Mouse (Mus musculus) regulatory T cell (primary cell): ENCODE measurements around the gene Ski.

Source experiments
- in situ Hi-C: fragments of 300-600 bp; cut with MboI, MseI; formaldehyde crosslinking; loops from one replicate; pipeline ENCODE4 v1.15.1; 2025; ENCODE audit warnings: high pct_unique_total_duplicates

The Ski gene

DNA sequence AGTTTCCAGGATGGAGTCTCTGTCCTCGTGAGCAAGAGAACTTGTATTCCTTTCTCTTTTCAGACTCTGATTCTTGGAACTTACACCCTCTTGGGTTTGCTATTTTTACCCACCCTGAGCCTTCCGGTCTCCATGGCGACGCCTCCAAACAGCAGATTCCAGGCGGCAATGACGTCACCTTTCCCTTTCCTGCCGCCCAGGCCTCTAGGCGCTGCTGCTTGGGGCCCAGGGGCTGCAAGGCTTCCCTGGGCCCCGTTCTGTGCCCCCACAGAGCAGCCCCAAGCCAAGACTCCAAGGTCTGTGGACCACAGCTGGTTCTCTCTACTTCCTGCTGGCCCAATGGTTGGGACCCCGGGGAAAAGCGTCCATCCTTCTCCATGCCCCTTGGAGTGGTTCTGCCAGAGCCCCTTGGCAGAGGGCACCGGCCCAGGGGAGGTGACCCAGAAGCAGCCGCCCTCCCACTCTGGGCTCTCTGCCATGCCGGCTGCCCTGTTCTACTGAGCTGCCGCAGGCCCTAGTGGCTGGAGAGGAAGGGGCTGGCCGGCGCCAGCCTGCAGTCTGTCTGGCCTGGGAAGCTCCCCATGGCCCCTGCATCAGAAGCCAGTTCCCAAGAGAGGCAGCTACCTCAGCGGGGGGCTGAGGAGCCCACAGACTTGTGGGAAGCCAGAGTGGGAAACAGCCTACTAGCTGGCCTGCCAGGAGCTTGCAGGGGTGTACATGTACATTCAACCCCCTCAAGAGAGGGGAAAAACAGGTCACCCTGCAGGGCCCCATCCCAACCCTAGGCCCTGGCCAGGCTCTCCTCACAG, 13.1 kb upstream of the Ski start:
- in situ Hi-C loops, result loop anchor here (5.0 kb wide), 1 partner anchor 52 kb away; no protein-coding TSS in a partner anchor

DNA sequence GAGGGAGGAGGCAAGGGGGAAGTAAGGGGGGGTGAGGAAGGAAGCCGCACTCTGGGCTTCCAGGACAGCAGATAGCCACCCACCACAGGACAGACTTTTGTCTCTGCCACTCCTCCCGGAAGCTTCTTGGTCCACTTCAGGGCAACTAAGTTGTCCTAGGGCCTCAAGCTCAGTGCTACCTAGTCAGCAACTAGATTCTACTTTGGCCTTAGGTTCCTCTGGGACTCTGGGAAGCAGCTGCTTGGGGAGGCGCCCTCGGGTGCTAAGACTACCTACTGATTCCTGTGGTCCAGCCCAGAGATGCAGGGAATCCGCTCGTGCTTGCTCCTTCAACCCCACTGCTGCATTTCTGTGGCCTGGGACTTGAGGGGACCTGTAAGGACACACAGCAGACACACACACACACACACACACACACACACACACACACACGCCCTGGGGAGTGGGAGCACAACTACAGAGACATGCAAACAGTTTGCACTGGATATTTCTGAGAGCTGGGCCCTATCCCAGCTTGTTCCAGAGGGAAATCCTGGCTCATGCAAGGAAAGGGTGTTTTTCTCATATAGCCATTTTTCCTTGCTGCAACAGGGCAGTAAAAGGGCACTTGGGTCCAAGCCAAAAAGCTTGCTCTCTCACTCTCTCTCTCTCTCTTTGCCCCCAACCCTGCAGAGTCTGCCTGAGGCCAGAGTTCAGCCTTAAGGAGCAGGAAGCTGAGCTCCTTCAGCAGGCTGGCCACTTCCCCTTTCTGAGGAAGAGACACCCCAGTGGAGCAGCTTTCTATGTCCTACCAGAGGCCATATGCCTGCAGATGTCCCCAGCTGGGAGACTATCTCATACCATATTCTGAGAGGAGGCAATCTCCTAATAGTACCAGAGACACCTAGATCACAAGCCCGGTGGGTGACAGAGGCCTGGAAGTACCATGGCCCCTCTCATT, 12.2 kb upstream of the Ski start:
- in situ Hi-C loops, result loop anchor here (5.0 kb wide), 1 partner anchor 53 kb away; no protein-coding TSS in a partner anchor

DNA sequence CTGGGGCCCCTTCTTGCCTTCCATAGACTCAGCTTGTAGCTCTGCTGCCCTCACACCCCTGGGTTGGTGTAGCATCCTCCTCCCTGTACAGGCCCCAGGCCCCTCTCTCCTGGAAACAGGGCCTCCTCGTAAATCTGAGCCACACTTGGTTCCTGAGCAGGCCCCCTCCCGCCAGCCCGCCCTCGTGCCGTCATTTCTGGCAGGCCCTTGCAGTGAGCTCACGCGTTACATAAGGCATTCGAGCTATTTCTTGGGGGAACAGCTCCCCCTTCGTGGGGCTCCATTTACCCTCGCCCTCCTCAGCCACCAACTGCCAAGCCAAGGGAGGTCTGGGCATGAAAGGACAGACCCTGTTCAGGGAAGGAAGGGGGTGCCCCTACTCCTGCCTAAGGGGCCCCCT, 11.5 kb upstream of the Ski start:
- in situ Hi-C loops, result no loop called here

DNA sequence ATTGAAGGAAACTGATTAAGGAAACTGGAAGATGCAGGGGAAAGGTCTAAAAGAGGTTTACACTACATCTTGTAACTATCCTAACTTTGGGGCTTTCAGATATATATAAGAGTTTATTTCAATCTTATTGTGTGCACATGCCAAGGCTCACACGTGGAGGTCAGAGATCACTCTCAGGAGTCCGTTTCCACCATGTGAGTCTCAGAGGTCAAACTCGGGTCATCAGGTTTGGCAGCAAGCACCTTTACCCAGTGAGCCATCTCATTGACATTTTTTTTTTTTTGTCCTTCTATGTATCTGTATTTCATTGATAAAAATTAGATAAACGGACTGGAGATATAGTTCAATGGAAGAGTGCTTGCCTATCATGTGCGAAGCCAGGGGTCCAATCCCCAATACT, 6.1 kb upstream of the Ski start:
- in situ Hi-C loops, result no loop called here

DNA sequence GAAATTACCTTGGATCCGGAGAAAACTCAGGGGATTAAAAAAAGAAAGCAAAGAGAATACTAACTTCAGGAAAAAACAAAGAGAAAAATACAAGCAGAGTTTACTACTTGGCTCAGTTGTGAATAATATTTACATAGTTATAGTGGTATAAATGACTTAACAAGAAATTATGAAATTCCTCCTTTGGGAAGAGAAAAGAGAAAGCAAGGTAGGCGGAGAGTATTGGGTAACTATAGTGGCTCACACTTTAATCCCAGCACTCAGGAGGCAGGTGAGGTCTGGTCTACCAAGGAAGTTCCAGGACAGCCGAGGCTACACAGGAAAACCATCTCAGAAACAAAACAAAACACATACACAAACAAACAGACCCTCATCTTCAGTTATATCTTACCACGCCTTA, 5.6 kb upstream of the Ski start:
- in situ Hi-C loops, result no loop called here

DNA sequence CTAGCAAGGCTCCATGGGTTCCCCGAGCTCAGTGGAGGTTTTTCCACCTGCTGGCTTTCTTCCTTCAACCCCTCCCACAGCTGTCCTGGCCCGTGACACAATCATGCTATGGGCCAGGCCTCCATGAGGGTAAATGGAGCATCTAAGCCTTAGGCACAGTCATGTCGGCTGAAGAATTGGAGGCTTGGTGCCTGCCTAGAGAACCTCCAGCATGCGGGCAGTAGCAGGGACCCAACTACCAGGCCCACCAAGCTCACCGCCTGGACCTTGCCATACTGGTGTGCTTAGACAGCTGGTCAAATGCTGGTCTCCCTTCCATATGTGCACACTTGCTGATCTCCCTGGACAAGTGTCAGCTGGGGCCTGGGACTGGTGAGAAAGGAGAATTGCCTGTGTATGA, 3.5 kb upstream of the Ski start:
- in situ Hi-C loops, result no loop called here

DNA sequence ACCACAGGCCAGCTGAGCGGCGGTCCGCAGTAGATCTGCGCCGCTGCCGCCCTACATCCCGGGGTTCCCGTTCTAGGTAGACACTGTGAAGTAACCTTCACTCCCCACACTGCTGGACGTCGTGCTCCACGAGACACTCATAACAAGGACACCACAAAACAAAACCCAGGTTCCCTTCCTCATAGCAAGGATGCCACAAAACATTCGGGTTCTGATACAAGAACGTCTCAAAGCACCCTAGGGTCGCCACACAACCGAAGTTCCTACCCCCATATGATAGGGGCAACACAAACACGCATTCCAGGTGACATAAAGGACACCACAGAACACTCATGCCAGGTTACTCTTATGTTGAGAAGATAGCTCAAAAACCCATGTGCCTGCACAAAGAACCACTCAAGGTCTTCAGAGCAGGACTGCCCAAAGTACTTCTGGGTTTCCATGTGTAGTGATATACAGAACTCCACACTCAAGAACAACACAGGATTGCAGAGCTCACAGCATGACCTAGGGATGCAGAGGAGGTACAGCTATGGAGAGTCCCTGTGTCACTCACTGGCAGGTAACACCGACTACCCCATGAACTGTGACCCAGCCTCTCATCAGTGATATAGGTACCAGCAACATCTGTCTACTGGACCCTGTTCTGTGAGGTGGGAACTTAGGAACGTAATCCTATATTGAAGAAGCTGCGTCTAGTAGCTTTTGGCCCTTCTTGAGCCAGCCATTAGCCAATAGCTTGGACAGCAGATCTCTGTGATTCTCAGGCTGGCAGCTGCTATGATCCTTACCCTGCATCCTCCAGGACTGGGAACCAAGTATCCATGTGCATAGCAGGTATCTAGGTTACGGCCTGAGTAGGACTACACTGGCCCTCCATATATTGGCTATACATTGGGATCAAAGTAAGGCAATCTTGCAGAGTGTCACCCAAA, 1.5 kb upstream of the Ski start:
- in situ Hi-C loops, result no loop called here

DNA sequence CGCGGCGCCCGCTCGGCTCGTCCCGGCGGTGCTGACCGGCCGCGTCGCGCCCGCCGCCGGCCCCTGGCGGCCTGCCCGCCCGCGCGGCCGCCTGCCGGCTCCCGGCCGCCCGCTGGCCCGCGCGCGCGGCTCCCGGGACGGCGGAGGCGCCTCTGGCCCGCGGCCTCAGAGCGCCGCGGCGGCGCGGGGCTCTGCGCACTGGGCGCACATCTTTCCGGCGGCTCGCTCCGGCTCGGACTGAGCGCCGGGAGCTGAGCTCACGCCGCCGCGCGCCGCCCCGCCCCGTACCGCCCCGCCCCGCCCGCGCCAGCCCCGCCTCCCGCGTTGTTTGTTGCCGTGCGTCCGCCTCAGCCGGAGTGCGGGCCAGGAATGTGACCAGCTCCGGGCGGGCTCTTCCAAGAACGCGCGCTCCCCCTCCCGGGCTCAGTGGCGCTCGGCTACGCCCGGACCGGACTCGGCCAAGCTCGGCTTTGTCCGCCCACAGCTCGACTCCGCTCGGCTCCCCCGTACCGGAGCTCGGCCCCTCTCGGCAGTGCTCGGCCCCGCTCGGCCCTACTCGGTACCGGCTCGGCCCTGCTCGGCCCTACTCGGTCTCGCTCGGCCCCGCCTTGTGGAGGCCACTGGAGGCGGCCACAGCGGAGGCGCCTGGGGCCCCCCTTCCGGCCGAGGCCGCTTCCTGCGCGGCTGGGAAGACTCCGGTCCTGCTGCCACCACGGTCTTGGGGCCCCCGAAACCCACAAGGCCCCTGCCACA, 625 bp upstream of the Ski start:
- in situ Hi-C loops, result no loop called here

DNA sequence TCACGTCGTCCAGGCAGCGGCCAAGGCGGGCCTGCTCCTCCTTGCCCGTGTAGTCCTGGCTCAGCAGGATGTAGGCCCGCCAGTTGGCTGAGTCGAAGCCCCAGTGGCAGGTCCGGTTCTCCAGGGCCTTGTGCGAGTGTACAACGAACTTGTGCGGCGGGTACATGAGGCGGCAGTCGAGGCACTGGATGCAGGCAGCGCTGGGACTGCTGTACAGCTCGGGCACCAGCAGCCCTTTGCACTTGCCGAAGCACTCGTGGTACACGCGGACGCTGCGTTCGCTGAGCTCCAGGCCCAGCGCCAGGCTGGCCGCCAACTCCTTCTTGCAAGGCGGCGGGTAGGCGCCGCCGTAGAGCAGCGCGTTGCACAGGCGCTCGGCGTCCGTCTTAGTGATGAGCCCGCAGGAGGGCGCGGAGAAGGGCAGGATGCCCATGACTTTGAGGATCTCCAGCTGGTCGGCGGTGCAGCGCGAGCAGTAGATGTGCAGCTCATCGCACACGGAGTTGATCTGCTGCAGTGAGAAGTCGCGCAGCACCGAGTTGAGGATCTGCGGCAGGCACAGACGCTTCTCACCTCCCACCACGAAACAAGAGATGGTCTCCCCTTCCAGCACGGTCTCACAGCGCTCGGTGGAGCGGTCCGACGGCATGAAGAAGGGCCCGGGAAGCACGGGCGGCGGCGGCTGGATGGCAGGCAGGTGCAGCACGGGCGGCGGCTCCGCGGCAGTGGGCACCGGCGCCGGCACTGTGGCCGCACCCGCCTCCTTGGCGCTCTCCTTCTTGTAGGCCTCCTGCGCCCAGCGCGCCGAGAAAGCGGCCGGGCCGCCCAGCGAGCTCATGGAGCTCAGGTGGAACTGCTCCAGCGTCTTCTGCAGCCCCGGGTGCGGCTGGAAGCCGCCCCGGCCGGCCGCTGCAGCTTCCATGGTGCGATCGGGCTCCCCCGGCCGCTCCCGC, 517 bp downstream of the Ski start:
- in situ Hi-C loops, result no loop called here

DNA sequence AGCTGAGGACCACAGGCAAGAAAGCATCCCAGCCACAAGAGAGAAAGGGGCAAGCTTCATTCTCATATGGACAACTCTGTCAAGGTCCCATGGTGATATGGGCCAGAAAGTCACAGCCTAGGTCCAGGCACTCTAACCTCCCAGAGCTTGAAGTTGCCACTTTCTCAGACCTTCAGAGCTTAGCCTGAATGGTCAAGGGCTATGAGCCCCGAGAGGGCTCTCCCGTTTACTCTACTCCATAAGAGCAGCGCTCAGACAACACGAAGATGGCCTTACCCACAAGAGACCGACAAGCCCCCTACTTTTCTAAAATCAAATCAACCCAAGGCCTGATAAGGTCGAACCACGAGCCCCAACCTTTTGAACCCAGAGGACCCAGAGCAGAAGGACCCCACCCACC, 1.3 kb downstream of the Ski start:
- in situ Hi-C loops, result no loop called here

DNA sequence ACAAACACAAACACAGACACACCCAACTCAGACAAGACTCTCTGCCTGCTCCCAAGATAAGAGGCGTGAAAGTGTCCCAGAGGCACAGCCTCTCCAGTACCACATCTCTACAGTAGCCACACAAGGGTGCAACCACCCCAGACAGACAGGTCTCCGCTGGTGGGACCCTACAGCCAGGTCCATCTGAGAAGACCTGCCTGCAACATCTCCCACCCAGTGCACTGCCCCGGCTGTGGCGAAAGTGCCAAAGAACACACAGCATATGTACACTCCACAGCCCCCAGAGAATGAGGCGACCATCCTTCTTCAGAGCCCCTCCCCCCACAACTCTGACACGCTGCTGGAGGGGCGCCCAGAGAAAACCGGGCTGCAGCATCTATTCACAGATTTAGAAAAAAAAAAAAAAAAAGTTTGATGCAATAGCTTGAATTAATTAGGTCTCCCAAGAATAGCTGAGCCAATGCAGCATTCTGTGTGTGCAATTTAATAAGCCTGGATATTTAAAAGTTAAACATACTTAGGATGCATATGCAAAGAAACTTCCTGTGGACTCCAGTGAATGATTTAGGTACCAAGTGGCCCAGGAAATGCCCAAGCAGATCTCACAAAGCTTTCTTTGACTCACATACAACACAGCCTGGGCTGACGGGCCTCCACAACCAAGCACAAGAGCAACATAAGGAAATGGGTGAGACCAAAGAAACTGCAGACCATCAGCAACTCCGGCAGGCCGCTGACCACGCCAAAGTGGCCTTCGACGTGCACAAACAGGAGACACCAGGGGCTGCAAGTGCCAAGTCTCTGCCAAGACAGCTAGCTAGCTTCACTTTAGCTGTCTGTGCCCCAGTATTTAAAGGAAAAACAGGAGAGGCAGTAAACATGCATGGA, 1.9 kb downstream of the Ski start:
- in situ Hi-C loops, result no loop called here

DNA sequence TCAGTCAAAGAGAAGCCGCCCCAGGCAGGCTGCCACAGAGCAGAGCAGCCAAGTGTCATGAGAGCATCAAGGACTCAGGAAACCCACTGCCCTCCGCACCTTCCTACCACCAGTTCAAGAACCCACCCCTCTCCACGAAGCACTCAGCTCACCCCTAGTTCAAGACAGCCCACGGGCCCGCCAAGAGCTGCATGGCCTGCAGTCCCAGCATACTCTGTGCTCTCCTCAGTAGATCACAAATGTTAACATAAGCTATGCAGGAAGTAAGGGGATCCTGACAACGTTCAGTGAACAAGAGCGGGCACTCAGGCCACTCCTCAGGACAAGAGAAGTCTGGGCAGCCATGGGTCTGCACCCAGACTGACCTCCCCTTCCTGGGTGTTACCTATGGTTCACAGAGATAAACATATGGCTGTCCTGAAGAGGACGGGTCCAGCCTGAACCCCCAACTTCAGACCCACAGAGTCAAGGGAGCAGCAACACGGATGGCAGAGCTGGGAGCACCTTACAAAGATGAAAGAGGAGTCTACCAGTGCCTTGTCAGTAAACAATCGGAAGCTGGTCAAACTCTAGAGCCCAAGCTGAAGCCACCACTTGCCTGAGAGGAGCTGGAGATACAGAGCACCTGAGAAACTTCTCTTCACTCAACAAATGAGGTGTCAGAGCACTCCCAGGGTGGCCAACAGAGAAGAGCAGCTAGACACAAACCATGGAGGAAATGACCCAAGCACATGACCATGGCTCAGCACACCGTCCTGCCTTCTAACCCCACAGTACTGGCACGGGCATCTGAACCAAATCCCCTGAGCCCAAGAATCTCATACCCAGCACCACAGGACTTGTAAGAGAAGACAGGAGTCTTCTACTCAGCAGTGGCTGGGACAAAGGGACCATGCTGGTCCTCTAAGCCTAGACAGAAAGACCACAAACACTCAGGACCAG, 2.9 kb downstream of the Ski start:
- in situ Hi-C loops, result no loop called here

DNA sequence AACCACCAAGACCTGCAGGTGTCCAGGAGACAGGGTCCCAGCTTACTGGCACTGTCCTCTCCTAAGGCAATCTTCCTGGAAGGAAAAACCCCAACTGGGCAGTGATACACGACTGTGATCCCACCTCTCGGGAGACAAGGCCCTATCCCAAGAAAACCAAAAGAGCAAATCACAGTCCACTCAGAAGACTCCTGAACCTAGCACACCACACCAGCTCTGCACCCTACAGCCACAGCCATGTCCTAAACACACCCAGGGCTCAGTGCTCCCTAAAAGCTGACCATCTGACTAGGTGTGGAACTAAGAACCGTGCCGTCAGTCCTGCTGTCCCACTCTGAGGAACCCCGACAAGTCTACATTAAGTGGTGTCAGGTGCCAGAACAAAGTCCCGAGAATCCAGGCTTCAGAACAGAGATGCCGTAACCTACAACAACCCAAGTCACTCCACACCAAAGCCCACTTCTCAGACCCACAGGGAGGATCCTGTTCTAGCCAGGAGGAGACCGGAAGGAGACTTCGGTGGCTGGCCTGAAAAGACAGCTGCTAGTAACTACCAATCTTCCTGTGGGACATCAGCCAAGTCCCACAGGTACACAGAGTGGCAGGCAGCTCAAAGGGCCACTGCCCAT, 4.2 kb downstream of the Ski start:
- in situ Hi-C loops, result no loop called here

DNA sequence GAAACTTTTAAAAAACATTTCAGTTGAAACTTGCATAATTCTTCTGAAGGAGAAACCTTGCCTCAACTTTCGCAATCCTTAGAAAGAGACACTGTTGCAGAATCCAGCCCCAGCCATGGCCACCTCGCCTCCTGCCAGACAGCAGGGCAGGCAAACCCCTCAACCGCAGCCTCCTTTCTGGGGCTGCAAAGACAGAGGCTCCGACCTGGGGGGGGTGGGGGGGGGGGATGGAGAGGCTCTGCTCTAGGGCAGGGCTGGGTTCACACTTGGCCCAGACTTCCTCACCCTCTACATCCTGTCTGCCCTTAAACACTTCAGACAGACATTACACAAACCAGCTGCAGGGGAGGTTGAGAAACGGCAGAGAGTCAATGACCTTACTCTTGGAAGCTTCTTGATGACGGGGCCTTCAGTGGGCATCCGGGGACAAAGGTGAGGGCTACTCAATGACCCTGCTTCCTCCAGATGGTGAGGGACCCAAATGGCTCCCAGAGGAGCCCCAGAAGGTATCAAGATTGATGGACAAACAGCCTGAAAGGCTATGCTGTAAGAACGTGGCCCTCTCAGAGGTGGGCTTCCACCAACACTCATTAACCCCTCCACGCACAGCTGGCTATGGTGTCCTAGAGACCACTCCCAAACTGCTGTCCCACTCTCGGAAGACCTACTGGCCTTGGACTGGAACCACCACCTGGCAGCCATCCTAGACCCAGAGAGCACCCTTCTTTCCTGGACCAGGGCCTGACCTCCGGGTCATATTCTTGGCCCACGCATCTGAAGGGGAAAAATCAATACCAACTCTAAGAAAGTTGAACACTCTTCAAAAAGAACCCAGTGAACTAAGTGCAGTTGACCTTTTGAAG, 4.9 kb downstream of the Ski start:
- in situ Hi-C loops, result no loop called here

DNA sequence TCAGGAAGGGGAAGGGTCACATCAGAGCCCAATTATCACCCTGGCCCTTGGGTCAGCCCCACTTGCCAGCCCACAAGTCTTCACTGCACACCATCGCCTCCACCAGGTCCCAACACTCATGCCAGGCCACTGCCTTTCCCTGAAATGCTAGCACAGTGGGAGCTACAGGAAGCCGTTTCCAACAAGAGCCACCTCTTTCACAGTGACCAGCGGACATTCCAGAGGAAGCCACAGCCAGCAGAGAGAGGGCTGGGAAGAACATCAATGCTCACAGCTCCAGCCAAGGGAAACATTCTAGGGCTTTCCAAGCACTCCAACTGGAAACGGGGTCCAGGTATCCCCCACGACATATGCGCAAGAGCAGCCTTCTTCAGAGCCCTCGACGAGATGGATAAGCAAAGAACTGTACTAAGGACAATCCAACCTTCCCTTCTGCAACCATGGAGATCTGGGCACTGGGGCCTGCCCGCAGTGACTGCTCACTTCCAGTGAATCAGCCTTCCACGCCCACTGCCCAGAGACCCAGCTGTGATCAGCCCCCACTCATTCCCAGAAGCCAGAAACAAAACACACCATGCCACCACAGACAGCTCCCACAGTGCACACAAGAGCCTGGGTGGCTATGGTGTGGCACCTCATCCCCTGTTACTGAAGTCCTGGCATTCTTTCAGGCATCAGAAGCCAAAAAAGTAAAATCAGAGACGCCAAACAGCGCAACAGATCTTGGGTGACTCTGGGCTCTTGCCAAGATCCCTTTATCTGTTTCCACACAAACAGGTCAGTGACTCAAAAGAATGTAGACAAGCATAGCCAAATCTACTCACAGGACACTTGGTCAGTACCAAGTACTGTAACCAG, 6.4 kb downstream of the Ski start:
- in situ Hi-C loops, result no loop called here
